Mouse (Mus musculus) cortical plate, adult 2 months (tissue): ENCODE measurements around the gene Epor.

Experiments
- CTCF ChIP-seq: fragments of 200-500 bp; IDR thresholded peaks from 2 replicates; pipeline ENCODE4 v1.5.1; 2011; ENCODE audit warnings: mild to moderate bottlenecking, control low read depth, low read length; ENCODE audit not compliant: insufficient read depth; ENCODE audit errors: extremely low read depth
- POLR2A ChIP-seq: fragments of 200-500 bp; IDR thresholded peaks from 2 replicates; pipeline ENCODE4 v1.6.1; 2011; ENCODE audit warnings: mild to moderate bottlenecking, low read length, control low read depth; ENCODE audit not compliant: insufficient read depth; ENCODE audit errors: extremely low read depth

GRCm38 (mm10) chr9:21927208-21927753 is 36.0 kb downstream of the Epor start, which contains the start of the genes Ccdc159 and Tmem205:
- TF ChIP-seq CTCF (no peak), POLR2A (peak; percentile 94)
